Comparison of ENCODE assay signal across 9 mouse cellular contexts in genomic region chr1:184791109-184791508, GRCm38 (mm10). TPM values are rescaled to one million over a fixed set of nuclear protein-coding genes. Genes with fewer than 3 reads are reported as not detected.
DNase-seq lines count a peak whose midpoint lies in the region; ATAC-seq lines count a peak whose summit lies in the region.
"Had no signal": no experiment of that assay in that cellular context is flagged by ENCODE, and none has a peak within 500 bp of the region (broad histone marks: within the 10 kb centered on the region; RNA-seq: fewer than 3 reads in every experiment).

No protein-coding gene starts in this region.

- H3K4me1 ChIP-seq in embryonic facial prominence, embryonic 10.5 days = 0 out of 2 replicates have a peak, but pooled peaks cover 6% of the 10 kb centered on the region
- H3K4me1 ChIP-seq in forebrain, embryonic 13.5 days = no peaks in the 10 kb centered on the region

- DNase-seq in adrenal gland, postnatal 10 days = peak; percentile 55
- no peak for DNase-seq in adrenal gland, adult 8-10 months
- DNase-seq in left cerebral cortex, adult 18-20 months (ENCODE audit: low spot score in 2 of 2) = peak; percentile 28 to 46
- DNase-seq in left cerebral cortex, postnatal 36 days (ENCODE audit: low spot score in 2 of 2) = no peak
- peak; percentile 81 for DNase-seq in NIH3T3 (ENCODE audit: low read depth)
- DNase-seq in embryonic facial prominence, embryonic 10.5 days (ENCODE audit: low spot score) = peak; percentile 40
- peak; percentile 35 for DNase-seq in lung, postnatal 25 days (ENCODE audit: low spot score)

- WGBS in embryonic facial prominence, embryonic 10.5 days = 8% methylated on average over 2 of the region's 2 CpGs
- WGBS in forebrain, embryonic 13.5 days = 2% methylated on average over 2 of the region's 2 CpGs

- intact Hi-C loops in left cerebral cortex, postnatal 36 days (cut with DNase I) = no loop called here

- no peak overlapping the region for H3K4me2 ChIP-seq in forebrain, embryonic 13.5 days
- H3K4me2 ChIP-seq: stomach, embryonic 15.5 days had no signal

- no peak overlapping the region for H3K27ac ChIP-seq in embryonic facial prominence, embryonic 10.5 days (replicated peaks)
- H3K27ac ChIP-seq in forebrain, embryonic 13.5 days = no peak overlapping the region
- H3K27ac ChIP-seq: stomach, embryonic 15.5 days had no signal

- ATAC-seq in forebrain, embryonic 13.5 days = no peak

- no peak overlapping the region for H3K9ac ChIP-seq in forebrain, embryonic 13.5 days
- H3K9ac ChIP-seq: stomach, embryonic 15.5 days had no signal

- no peaks in the 10 kb centered on the region for H3K36me3 ChIP-seq in embryonic facial prominence, embryonic 10.5 days (replicated peaks)
- no peaks in the 10 kb centered on the region for H3K36me3 ChIP-seq in forebrain, embryonic 13.5 days (ENCODE audit: poor library complexity, severe bottlenecking)
- H3K36me3 ChIP-seq: stomach, embryonic 15.5 days had no signal

- H3K9me3 ChIP-seq in embryonic facial prominence, embryonic 10.5 days = no peaks in the 10 kb centered on the region
- H3K9me3 ChIP-seq in forebrain, embryonic 13.5 days (replicated peaks) = no peaks in the 10 kb centered on the region
- H3K9me3 ChIP-seq: stomach, embryonic 15.5 days had no signal

- H3K4me3 ChIP-seq in embryonic facial prominence, embryonic 10.5 days = no peak overlapping the region
- no peak overlapping the region for H3K4me3 ChIP-seq in forebrain, embryonic 13.5 days
- H3K4me3 ChIP-seq: stomach, embryonic 15.5 days had no signal

- H3K27me3 ChIP-seq in embryonic facial prominence, embryonic 10.5 days (replicated peaks; ENCODE audit: low read depth, poor library complexity, severe bottlenecking) = peaks cover 22% of the 10 kb centered on the region
- no peaks in the 10 kb centered on the region for H3K27me3 ChIP-seq in forebrain, embryonic 13.5 days

RNA-seq across cellular contexts. Expression of gene Marc1, which starts 20.0 kb away (rescaled TPM):
- 10 to 100 TPM; 15.0 to 43.0 TPM for total RNA-seq in adrenal gland, postnatal 10 days (2021)
- 1 to 10 TPM in 3 of 4 experiments, under 1 TPM in 1; 0.68 to 3.5 (median 1.6) TPM for total RNA-seq in adrenal gland, adult 8-10 months (2022)
- total RNA-seq in left cerebral cortex, adult 18-20 months (2021) = under 1 TPM in 1 of 2 experiments, not detected in 1; 0.16 TPM
- under 1 TPM in 1 of 2 experiments, not detected in 1; 0.18 TPM for total RNA-seq in left cerebral cortex, postnatal 36 days (2021)
- polyA plus RNA-seq in embryonic facial prominence, embryonic 10.5 days (2016; fragmentation: Nextera tagmentation; extraction: Ambion mirVana) = 0.07 TPM in 1 of 2 replicates, not detected in the other
- 0.22 TPM in 1 of 2 replicates, not detected in the other for polyA plus RNA-seq in forebrain, embryonic 13.5 days (2015; fragmentation: Nextera tagmentation; extraction: Ambion mirVana)

RNA-seq across cellular contexts. Expression of gene Marc2, which starts 55.1 kb away (rescaled TPM):
- total RNA-seq in adrenal gland, postnatal 10 days (2021) = 100 to 1,000 TPM; 315 to 378 TPM
- 100 to 1,000 TPM; 349 to 519 (median 450) TPM for total RNA-seq in adrenal gland, adult 8-10 months (2022)
- 100 to 1,000 TPM; 150 to 175 TPM for total RNA-seq in left cerebral cortex, adult 18-20 months (2021)
- total RNA-seq in left cerebral cortex, postnatal 36 days (2021) = 100 to 1,000 TPM; 156 to 164 TPM
- polyA plus RNA-seq in embryonic facial prominence, embryonic 10.5 days (2016; fragmentation: Nextera tagmentation; extraction: Ambion mirVana) = 78.9 and 82.0 TPM in 2 replicates
- polyA plus RNA-seq in forebrain, embryonic 13.5 days (2015; fragmentation: Nextera tagmentation; extraction: Ambion mirVana) = 100 and 103 TPM in 2 replicates

RNA-seq across cellular contexts. Expression of gene Hlx, which starts 58.7 kb away (rescaled TPM):
- 10 to 100 TPM; 40.7 to 47.8 TPM for total RNA-seq in adrenal gland, postnatal 10 days (2021)
- total RNA-seq in adrenal gland, adult 8-10 months (2022) = 10 to 100 TPM; 10.0 to 16.0 (median 12.7) TPM
- 1 to 10 TPM in 1 of 2 experiments, under 1 TPM in 1; 0.37 to 1.2 TPM for total RNA-seq in left cerebral cortex, adult 18-20 months (2021)
- 1 to 10 TPM; 1.1 to 1.4 TPM for total RNA-seq in left cerebral cortex, postnatal 36 days (2021)
- polyA plus RNA-seq in embryonic facial prominence, embryonic 10.5 days (2016; fragmentation: Nextera tagmentation; extraction: Ambion mirVana) = 5.8 and 7.7 TPM in 2 replicates
- 1.5 and 1.7 TPM in 2 replicates for polyA plus RNA-seq in forebrain, embryonic 13.5 days (2015; fragmentation: Nextera tagmentation; extraction: Ambion mirVana)

Comparison
In these comparisons a context has a peak if more than half of its experiments do, and no peak if none do; other contexts are left out.
1. DNase-seq: peak in adrenal gland, postnatal 10 days (single experiment), left cerebral cortex, adult 18-20 months (2 of 2), NIH3T3 (single experiment), embryonic facial prominence, embryonic 10.5 days (single experiment) and lung, postnatal 25 days (single experiment); none in adrenal gland, adult 8-10 months (single experiment) and left cerebral cortex, postnatal 36 days (0 of 2).
2. RNA of gene Hlx, which starts 58.7 kb away (total RNA-seq): 40.7 to 47.8 TPM in adrenal gland, postnatal 10 days and 10.0 to 16.0 TPM in adrenal gland, adult 8-10 months; 1.1 to 1.4 TPM in left cerebral cortex, postnatal 36 days and 0.37 to 1.2 TPM in left cerebral cortex, adult 18-20 months; every median in the first group is over 4 times any median in the second.